22 mouse cellular contexts compared by ENCODE assay signal in the genomic region with DNA sequence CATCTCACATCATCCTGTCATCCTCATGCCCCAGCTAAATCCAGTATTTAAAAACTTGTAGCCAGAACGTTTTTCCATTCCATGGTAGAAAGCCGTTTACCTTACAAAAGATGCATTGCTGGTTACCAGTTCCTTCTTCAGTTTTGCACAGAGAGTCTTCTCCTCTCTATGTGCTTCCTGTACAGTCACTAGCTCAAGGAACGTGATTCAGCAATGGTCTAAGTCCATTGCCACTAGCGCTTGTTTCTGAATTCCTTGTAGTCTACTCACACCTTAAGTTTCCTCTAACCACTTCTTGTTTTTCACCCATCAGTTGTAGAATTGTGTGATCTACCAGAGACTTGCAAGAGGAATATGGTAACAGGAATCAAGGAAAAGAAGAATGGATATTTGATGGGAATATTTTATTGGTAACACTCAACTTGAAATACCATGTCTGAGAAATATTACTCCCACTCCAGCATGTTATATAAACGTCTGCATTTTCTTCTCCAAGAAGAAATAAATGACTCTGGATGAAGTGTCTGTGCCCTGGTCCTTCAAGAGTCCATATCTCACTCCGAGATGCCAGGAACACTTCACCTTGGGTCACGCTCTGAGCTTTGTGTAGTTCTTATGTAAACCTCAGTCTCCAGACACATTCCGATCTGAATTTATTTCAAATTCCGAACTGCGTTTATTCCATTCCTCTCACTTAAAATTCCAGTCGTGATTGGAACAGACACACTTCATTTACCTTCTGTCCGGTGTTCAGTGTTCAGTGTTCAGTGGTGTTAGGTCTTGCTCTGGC.
DNase-seq lines count a peak whose midpoint lies in the region; ATAC-seq and TF ChIP-seq lines count a peak whose summit lies in the region.
"Had no signal": no experiment of that assay in that cellular context is flagged by ENCODE, and none has a peak within 500 bp of the region (broad histone marks: within the 10 kb centered on the region; RNA-seq: fewer than 3 reads in every experiment).

No protein-coding gene starts in this region.

- ATAC-seq in lung, embryonic 14.5 days (ENCODE audit: insufficient read depth) = peak; percentile 57; the same call in 1 of the 2 replicates
- peak; percentile 54 for ATAC-seq in hematopoietic stem cell, adult 5-6 weeks (replicated peaks in 1 of 2; ENCODE audit: insufficient read depth in 1 of 2, low FRiP score in 2 of 2, low TSS enrichment in 1 of 2, low read depth in 1 of 2, poor library complexity in 2 of 2, severe bottlenecking in 2 of 2)
- ATAC-seq in megakaryocyte, adult 5-6 weeks (ENCODE audit: poor library complexity, severe bottlenecking) = peak; percentile 53
- no peak for ATAC-seq in intestine, postnatal 0 days
- ATAC-seq: forebrain, embryonic 15.5 days; intestine, embryonic 16.5 days had no signal

- DNase-seq in lung, embryonic 14.5 days = peak; percentile 59
- DNase-seq in lung, postnatal 14 days = no peak
- peak; percentile 27 for DNase-seq in CD4-positive, CD25-positive, alpha-beta regulatory T cell, adult 2 months (ENCODE audit: low read depth, low spot score)
- no peak for DNase-seq in adrenal gland, adult 2 months
- no peak for DNase-seq in adrenal gland, postnatal 4 days (ENCODE audit: low spot score in 2 of 2)
- DNase-seq: adrenal gland, adult 8-10 months; cerebellum, postnatal 10 days; gastrocnemius, postnatal 36 days; heart, postnatal 10 days; layer of hippocampus, postnatal 36 days; spleen, adult 18-20 months had no signal

- no peaks in the 10 kb centered on the region for H3K36me3 ChIP-seq in lung, embryonic 14.5 days (ENCODE audit: insufficient read depth)
- H3K36me3 ChIP-seq in intestine, postnatal 0 days (ENCODE audit: control insufficient read depth, insufficient read depth) = no peaks in the 10 kb centered on the region
- H3K36me3 ChIP-seq: forebrain, embryonic 15.5 days; heart, embryonic 10.5 days; kidney, embryonic 15.5 days; limb, embryonic 15.5 days; neural tube, embryonic 12.5 days; stomach, embryonic 15.5 days had no signal

- no peak for TF ChIP-seq CTCF in lung, embryonic 14.5 days (IDR thresholded peaks at IDR 0.05; ENCODE audit: low read depth)
- no peak for TF ChIP-seq CTCF in intestine, postnatal 0 days (IDR thresholded peaks at IDR 0.05; ENCODE audit: low read depth)

- no peak overlapping the region for H3K4me2 ChIP-seq in lung, embryonic 14.5 days
- H3K4me2 ChIP-seq in intestine, postnatal 0 days (replicated peaks; ENCODE audit: low read depth) = no peak overlapping the region
- H3K4me2 ChIP-seq: forebrain, embryonic 15.5 days; hindbrain, embryonic 14.5 days; kidney, embryonic 15.5 days; limb, embryonic 15.5 days; neural tube, embryonic 12.5 days; stomach, embryonic 15.5 days had no signal

- H3K9me3 ChIP-seq in lung, embryonic 14.5 days (ENCODE audit: low read depth, low read length) = no peaks in the 10 kb centered on the region
- H3K9me3 ChIP-seq in intestine, postnatal 0 days (ENCODE audit: control insufficient read depth) = no peaks in the 10 kb centered on the region
- H3K9me3 ChIP-seq: forebrain, embryonic 15.5 days; heart, embryonic 10.5 days; kidney, embryonic 15.5 days; limb, embryonic 15.5 days; neural tube, embryonic 12.5 days; stomach, embryonic 15.5 days had no signal

- peak overlapping the region; percentile 6; the same call in 1 of the 2 replicates for H3K27ac ChIP-seq in lung, embryonic 14.5 days (ENCODE audit: low read depth)
- H3K27ac ChIP-seq in intestine, postnatal 0 days (ENCODE audit: low read depth, low read length) = no peak overlapping the region
- H3K27ac ChIP-seq: forebrain, embryonic 15.5 days; heart, embryonic 10.5 days; hindbrain, embryonic 14.5 days; kidney, embryonic 15.5 days; limb, embryonic 15.5 days; neural tube, embryonic 12.5 days; stomach, embryonic 15.5 days had no signal

- no peak overlapping the region for H3K4me3 ChIP-seq in lung, embryonic 14.5 days (ENCODE audit: low read depth, low read length)
- no peak overlapping the region for H3K4me3 ChIP-seq in intestine, postnatal 0 days (ENCODE audit: low read depth, low read length)
- H3K4me3 ChIP-seq: forebrain, embryonic 15.5 days; heart, embryonic 10.5 days; kidney, embryonic 15.5 days; limb, embryonic 15.5 days; neural tube, embryonic 12.5 days; stomach, embryonic 15.5 days had no signal

- WGBS in lung, embryonic 14.5 days = 31% methylated on average over 12 of the region's 12 CpGs
- WGBS in intestine, postnatal 0 days = 64% methylated on average over 12 of the region's 12 CpGs

- no peaks in the 10 kb centered on the region for H3K27me3 ChIP-seq in lung, embryonic 14.5 days (ENCODE audit: insufficient read depth, low read length)
- H3K27me3 ChIP-seq in intestine, postnatal 0 days (replicated peaks; ENCODE audit: control insufficient read depth, insufficient read depth, low read length) = no peaks in the 10 kb centered on the region
- H3K27me3 ChIP-seq: forebrain, embryonic 15.5 days; kidney, embryonic 15.5 days; limb, embryonic 15.5 days; neural tube, embryonic 12.5 days; stomach, embryonic 15.5 days had no signal

- no peak overlapping the region for H3K9ac ChIP-seq in lung, embryonic 14.5 days
- no peak overlapping the region for H3K9ac ChIP-seq in intestine, postnatal 0 days (ENCODE audit: low read depth, low read length)
- H3K9ac ChIP-seq: forebrain, embryonic 15.5 days; hindbrain, embryonic 14.5 days; kidney, embryonic 15.5 days; limb, embryonic 15.5 days; neural tube, embryonic 12.5 days; stomach, embryonic 15.5 days had no signal

- H3K4me1 ChIP-seq in lung, embryonic 14.5 days (ENCODE audit: insufficient read depth) = no peaks in the 10 kb centered on the region; the same call in 1 of the 2 replicates
- no peaks in the 10 kb centered on the region for H3K4me1 ChIP-seq in intestine, postnatal 0 days (replicated peaks; ENCODE audit: control insufficient read depth, insufficient read depth, low read length)
- H3K4me1 ChIP-seq: forebrain, embryonic 15.5 days; heart, embryonic 10.5 days; kidney, embryonic 15.5 days; limb, embryonic 15.5 days; neural tube, embryonic 12.5 days; stomach, embryonic 15.5 days had no signal

Comparison
In these comparisons a context has a peak if more than half of its experiments do, and no peak if none do; other contexts are left out.
1. DNase-seq: peak in lung, embryonic 14.5 days (single experiment) and CD4-positive, CD25-positive, alpha-beta regulatory T cell, adult 2 months (single experiment); none in lung, postnatal 14 days (single experiment), adrenal gland, adult 2 months (single experiment) and adrenal gland, postnatal 4 days (0 of 2).